Mouse (Mus musculus): ENCODE data around the gene Map6.

DNA sequence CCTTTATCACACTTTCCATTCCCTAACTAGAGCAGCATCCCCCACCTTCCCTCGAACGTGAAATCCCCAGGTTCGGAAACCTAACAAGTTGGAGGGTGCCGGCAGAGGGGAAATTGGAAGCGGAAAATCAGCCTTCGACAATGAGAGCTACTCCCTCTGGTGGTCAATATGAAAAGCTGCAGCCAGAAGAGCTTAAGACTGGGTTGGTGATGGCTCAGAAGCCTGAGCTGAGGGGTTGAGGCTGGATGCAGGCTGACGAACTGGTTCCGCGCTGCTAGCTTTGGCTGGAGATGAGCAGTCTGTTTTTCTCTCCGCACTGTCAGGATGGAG lies 17.7 kb upstream of the Map6 start:
- TF ChIP-seq POLR2AphosphoS2 (IDR thresholded peaks at IDR 0.05; ENCODE audit: insufficient read length, low read depth) (no peak), REST (IDR thresholded peaks at IDR 0.05; ENCODE audit: insufficient read depth, insufficient read length) (no peak), POLR2A (IDR thresholded peaks at IDR 0.05; ENCODE audit: insufficient read length, low read depth) (no peak), CEBPB (IDR thresholded peaks at IDR 0.05; ENCODE audit: insufficient read depth, poor library complexity, severe bottlenecking) (no peak), E2F4 (IDR thresholded peaks at IDR 0.05; ENCODE audit: insufficient read depth) (no peak), TCF3 (IDR thresholded peaks at IDR 0.05; ENCODE audit: insufficient read length, low read depth) (no peak)

Data from myocyte (in vitro differentiated cells).